Mouse (Mus musculus): Measurements from ENCODE around the gene Foxd4. TPM values are rescaled to one million over a fixed set of nuclear protein-coding genes. Genes with fewer than 3 reads are reported as not detected.
"Not testable (repeated sequence)": the region's sequence is repeated elsewhere in the genome, so short reads cannot be mapped to it uniquely, and the experiment has no call there.

Foxd4 gene
- polyA plus RNA-seq, 1 experiment from 2014 or later: not detected

GRCm38 (mm10) chr19:24898737-24899577, 2.0 kb downstream of the Foxd4 start:
- ATAC-seq (ENCODE audit: low FRiP score): no peak

GRCm38 (mm10) chr19:24897896-24898736, 2.9 kb downstream of the Foxd4 start:
- Histone ChIP-seq H3K4me3 (replicated peaks) (no peak overlapping the region), H3K9ac (replicated peaks) (no peak overlapping the region), H3K4me1 (peaks cover 26% of the 10 kb centered on the region), H3K4me2 (no peak overlapping the region), H3K27me3 (replicated peaks) (peaks cover 78% of the 10 kb centered on the region), H3K27ac (replicated peaks) (no peak overlapping the region), H3K36me3 (no peaks in the 10 kb centered on the region), H3K9me3 (replicated peaks) (no peaks in the 10 kb centered on the region)
- WGBS: under 1% methylated on average over 20 of the region's 20 CpGs
- no peak for ATAC-seq (ENCODE audit: low FRiP score)

More at GRCm38 (mm10) chr19:24898737-24899577, 2.0 kb downstream of the Foxd4 start:
- H3K9ac ChIP-seq (replicated peaks): no peak overlapping the region
- peak overlapping the region; percentile 35 for H3K4me3 ChIP-seq (replicated peaks)
- no peak overlapping the region for H3K27ac ChIP-seq (replicated peaks)
- peak overlapping the region; percentile 68 for H3K4me2 ChIP-seq
- no peaks in the 10 kb centered on the region for H3K9me3 ChIP-seq (replicated peaks)
- peaks cover 26% of the 10 kb centered on the region for H3K4me1 ChIP-seq
- WGBS: 2% methylated on average over 34 of the region's 34 CpGs
- no peaks in the 10 kb centered on the region for H3K36me3 ChIP-seq
- H3K27me3 ChIP-seq (replicated peaks): peaks cover 81% of the 10 kb centered on the region

GRCm38 (mm10) chr19:24897006-24897895, 3.7 kb downstream of the Foxd4 start:
- peaks cover 69% of the 10 kb centered on the region for H3K27me3 ChIP-seq (replicated peaks)
- no peak overlapping the region for H3K27ac ChIP-seq (replicated peaks)
- ATAC-seq (ENCODE audit: low FRiP score): no peak
- no peak overlapping the region; the same call in 1 of the 2 replicates for H3K4me3 ChIP-seq (replicated peaks)
- H3K36me3 ChIP-seq: no peaks in the 10 kb centered on the region
- H3K9ac ChIP-seq (replicated peaks): no peak overlapping the region
- peaks cover 26% of the 10 kb centered on the region for H3K4me1 ChIP-seq
- H3K4me2 ChIP-seq: peak overlapping the region; percentile 32
- WGBS: under 1% methylated on average over 57 of the region's 57 CpGs
- no peaks in the 10 kb centered on the region for H3K9me3 ChIP-seq (replicated peaks)

DNA sequence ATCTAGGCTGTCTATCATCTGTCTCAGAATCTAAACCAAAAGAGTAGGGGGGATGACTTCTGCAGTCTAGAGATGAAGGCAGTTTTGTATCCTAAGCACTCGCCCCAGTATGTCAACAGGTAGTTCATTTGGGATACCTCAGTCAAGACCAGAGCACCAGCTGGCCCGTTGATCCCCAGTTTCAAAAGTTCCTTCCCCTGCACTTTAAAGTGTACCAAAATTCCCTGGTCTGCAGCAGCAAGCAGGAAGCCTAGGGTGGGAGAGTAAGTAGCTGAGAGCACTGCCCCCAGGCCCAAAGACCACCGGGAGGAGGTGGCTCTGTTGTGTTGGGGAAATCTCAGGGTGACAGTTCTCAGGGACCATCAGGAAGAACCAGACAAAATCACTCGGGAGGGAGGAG, 4.5 kb downstream of the Foxd4 start:
- Histone ChIP-seq H3K4me2 (no peak overlapping the region), H3K27me3 (replicated peaks) (peaks cover 62% of the 10 kb centered on the region), H3K4me3 (replicated peaks) (no peak overlapping the region), H3K27ac (replicated peaks) (no peak overlapping the region), H3K9ac (replicated peaks) (no peak overlapping the region), H3K9me3 (replicated peaks) (no peaks in the 10 kb centered on the region), H3K36me3 (no peaks in the 10 kb centered on the region), H3K4me1 (peaks cover 26% of the 10 kb centered on the region)
- 11% methylated on average over 4 of the region's 4 CpGs for WGBS
- ATAC-seq (ENCODE audit: low FRiP score): no peak

DNA sequence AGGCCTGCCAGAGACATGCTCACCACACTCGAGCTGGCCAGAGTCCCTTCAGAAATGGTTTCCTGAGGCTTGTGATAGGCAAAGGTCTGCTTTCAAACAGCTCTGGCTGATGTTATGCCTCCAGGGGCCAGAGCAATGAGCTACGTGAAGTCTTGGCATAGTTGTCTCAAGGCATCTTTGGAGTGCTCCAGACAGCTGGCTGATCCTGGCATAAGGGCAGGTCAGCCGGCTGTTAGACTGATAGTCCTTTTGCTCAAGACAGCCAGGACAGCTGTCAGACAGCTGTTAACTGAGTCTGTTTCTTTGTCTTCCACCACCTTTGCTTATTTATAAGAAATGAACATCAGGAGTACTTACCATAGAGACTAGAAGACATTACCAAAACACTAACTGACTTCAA, 14.1 kb downstream of the Foxd4 start:
- Histone ChIP-seq H3K4me1 (no peaks in the 10 kb centered on the region), H3K27me3 (replicated peaks) (peaks cover 20% of the 10 kb centered on the region; the same call in 1 of the 2 replicates), H3K27ac (replicated peaks) (no peak overlapping the region), H3K36me3 (no peaks in the 10 kb centered on the region), H3K9ac (replicated peaks) (no peak overlapping the region), H3K4me3 (replicated peaks) (no peak overlapping the region), H3K4me2 (no peak overlapping the region), H3K9me3 (replicated peaks) (no peaks in the 10 kb centered on the region)
- ATAC-seq (ENCODE audit: low FRiP score): no peak
- 82% methylated on average over 3 of the region's 3 CpGs for WGBS

- H3K4me1 ChIP-seq: no peaks in the 10 kb centered on the region
- no peaks in the 10 kb centered on the region for H3K36me3 ChIP-seq
- H3K27ac ChIP-seq (replicated peaks): no peak overlapping the region
- WGBS: 9% methylated on average over 5 of the region's 5 CpGs
- H3K4me2 ChIP-seq: no peak overlapping the region
- no peaks in the 10 kb centered on the region for H3K9me3 ChIP-seq (replicated peaks)
- peaks cover 20% of the 10 kb centered on the region; the same call in 1 of the 2 replicates for H3K27me3 ChIP-seq (replicated peaks)
- peak; percentile 69; the same call in 1 of the 2 replicates for ATAC-seq (ENCODE audit: low FRiP score)
- no peak overlapping the region for H3K4me3 ChIP-seq (replicated peaks)
- no peak overlapping the region for H3K9ac ChIP-seq (replicated peaks)
Observed at GRCm38 (mm10) chr19:24885504-24885903, 15.5 kb downstream of the Foxd4 start.

DNA sequence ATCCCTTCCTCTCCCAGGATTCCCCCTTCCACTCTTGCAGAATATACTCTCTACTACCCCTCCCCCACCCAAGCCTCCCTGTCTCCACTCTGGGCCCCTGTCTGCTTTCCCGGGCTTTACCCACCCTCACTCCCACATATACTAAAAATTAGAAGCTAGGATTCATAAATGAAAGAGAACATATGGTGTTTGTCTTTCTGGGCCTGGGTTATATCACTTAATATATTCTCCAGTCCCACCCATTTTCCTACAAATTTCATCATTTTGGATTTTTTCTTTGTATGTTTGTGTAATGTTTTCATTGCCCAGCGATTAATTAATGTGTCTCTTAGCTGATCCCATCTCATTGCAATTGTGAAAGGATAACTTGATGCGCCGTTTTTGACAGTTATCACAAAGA, 19.8 kb downstream of the Foxd4 start:
- Histone ChIP-seq H3K9me3 (replicated peaks) (no peaks in the 10 kb centered on the region), H3K27ac (replicated peaks) (no peak overlapping the region), H3K27me3 (replicated peaks) (peaks cover 11% of the 10 kb centered on the region; the same call in 1 of the 2 replicates), H3K9ac (replicated peaks) (no peak overlapping the region), H3K4me2 (no peak overlapping the region), H3K4me1 (no peaks in the 10 kb centered on the region), H3K4me3 (replicated peaks) (no peak overlapping the region), H3K36me3 (no peaks in the 10 kb centered on the region)
- ATAC-seq (ENCODE audit: low FRiP score): no peak
- 80% methylated on average over 4 of the region's 4 CpGs for WGBS

GRCm38 (mm10) chr19:24875129-24875870, 25.7 kb downstream of the Foxd4 start, which contains the start of gene Gm10053:
TSS of gene Gm10053 (plus strand) at chr19:24875686.
- H3K27ac ChIP-seq (replicated peaks); H3K27me3 ChIP-seq (replicated peaks); H3K9ac ChIP-seq (replicated peaks); H3K4me2 ChIP-seq; H3K4me1 ChIP-seq; H3K4me3 ChIP-seq (replicated peaks); ATAC-seq (ENCODE audit: low FRiP score); H3K36me3 ChIP-seq; H3K9me3 ChIP-seq (replicated peaks): not testable (repeated sequence)
- WGBS: 85% methylated on average over 23 of the region's 26 CpGs

DNA sequence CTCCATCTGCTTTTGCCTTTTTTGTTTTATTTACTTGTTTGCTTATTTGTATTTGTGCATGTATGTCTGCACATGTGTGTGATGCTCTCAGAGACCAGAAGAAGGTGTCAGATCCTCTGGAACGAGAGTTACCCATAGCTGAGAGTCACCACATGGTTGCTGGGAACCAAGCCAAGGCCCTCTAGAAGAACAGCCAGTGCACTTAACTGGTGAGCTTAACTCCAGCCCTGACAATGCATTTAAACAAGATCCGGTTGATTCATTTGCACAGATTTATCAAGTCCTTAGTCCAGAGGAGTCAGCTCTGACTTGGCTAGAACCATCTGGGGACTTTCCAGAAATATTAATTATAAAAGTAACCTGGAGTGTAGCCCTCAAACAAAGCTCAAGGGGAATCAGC, 27.1 kb downstream of the Foxd4 start:
- Histone ChIP-seq H3K27me3 (replicated peaks) (peaks cover 9% of the 10 kb centered on the region), H3K4me1 (peaks cover 5% of the 10 kb centered on the region; the same call in 1 of the 2 replicates), H3K36me3 (no peaks in the 10 kb centered on the region), H3K4me3 (replicated peaks) (no peak overlapping the region), H3K4me2 (no peak overlapping the region), H3K9me3 (replicated peaks) (no peaks in the 10 kb centered on the region), H3K27ac (replicated peaks) (no peak overlapping the region), H3K9ac (replicated peaks) (no peak overlapping the region)
- ATAC-seq (ENCODE audit: low FRiP score): no peak
- 59% methylated on average over 2 of the region's 2 CpGs for WGBS

DNA sequence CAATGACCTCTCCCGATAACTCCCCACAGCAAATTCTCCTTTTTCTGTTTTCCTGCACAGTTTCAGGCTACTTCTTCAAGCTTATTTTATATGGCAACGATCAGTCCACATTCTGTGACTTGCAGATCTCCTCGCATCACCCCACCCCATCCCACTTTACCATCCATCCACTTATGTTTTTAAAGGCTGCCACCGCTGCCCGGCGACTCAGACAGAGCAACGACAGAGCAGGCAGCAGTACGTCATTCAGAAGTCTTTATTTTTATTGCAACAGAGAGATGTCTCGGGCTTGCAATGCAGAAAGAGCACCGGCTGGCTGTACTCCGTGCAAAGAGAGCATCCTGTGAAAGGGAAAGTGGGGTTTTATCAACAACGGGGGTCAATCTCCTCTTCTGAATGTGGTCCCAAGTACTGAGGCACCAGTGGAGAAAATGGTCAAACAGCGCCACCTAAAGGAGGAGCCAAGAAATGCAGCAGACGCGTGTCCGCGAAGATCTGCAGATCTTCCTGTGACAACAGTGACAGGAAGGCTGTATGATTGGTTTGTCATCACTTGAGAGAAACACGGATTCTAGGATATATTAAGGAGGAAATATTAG, 29.9 kb downstream of the Foxd4 start:
- H3K27me3 ChIP-seq (replicated peaks): peaks cover 9% of the 10 kb centered on the region
- H3K4me3 ChIP-seq (replicated peaks): peak overlapping the region; percentile 42
- peak overlapping the region; percentile 80 for H3K4me2 ChIP-seq
- H3K27ac ChIP-seq (replicated peaks): no peak overlapping the region
- peak overlapping the region; percentile 55 for H3K9ac ChIP-seq (replicated peaks)
- H3K36me3 ChIP-seq: no peaks in the 10 kb centered on the region
- H3K4me1 ChIP-seq: peaks cover 5% of the 10 kb centered on the region; the same call in 1 of the 2 replicates
- WGBS: 14% methylated on average over 18 of the region's 18 CpGs
- peak; percentile 84 for ATAC-seq (ENCODE audit: low FRiP score)
- no peaks in the 10 kb centered on the region for H3K9me3 ChIP-seq (replicated peaks)

All from neural tube, embryonic 15.5 days (tissue).